Mouse (Mus musculus) forebrain, embryonic 16.5 days (tissue): ENCODE data around the gene Isg20. TPM values are rescaled to one million over a fixed set of nuclear protein-coding genes. Genes with fewer than 3 reads are reported as not detected.

ENCODE experiments used
- ATAC-seq: fragments of 200-750 bp; cut with Nextera tagmentation; 2 replicates; pipeline ENCODE4 v1.8.0; 2017; ENCODE audit warnings: mild to moderate bottlenecking, moderate library complexity
- H3K27ac ChIP-seq: fragments of 300-500 bp; sonication (generic); 2 replicates; pipeline ENCODE4 v1.5.1; 2014; ENCODE audit warnings: low read length, control low read depth
- H3K27me3 ChIP-seq: fragments of 300-500 bp; sonication (generic); replicated peaks from 2 replicates; pipeline ENCODE4 v1.6.1; 2014; ENCODE audit warnings: low read length; ENCODE audit not compliant: control insufficient read depth, insufficient read depth
- H3K36me3 ChIP-seq: fragments of 300-500 bp; sonication (generic); 2 replicates; pipeline ENCODE4 v1.6.1; 2014; ENCODE audit not compliant: control insufficient read depth, insufficient read depth
- H3K4me1 ChIP-seq: fragments of 300-500 bp; sonication (generic); replicated peaks from 2 replicates; pipeline ENCODE4 v1.6.1; 2014; ENCODE audit warnings: low read length; ENCODE audit not compliant: control insufficient read depth, insufficient read depth
- H3K4me2 ChIP-seq: fragments of 300-500 bp; sonication (generic); 2 replicates; pipeline ENCODE4 v1.6.1; 2014; ENCODE audit warnings: mild to moderate bottlenecking, low read length, control low read depth
- H3K4me3 ChIP-seq: fragments of 300-500 bp; sonication (generic); replicated peaks from 2 replicates; pipeline ENCODE4 v1.5.1; 2014; ENCODE audit warnings: mild to moderate bottlenecking, low read length, control low read depth
- H3K9ac ChIP-seq: fragments of 300-500 bp; sonication (generic); replicated peaks from 2 replicates; pipeline ENCODE4 v1.6.1; 2014; ENCODE audit warnings: low read depth, low read length, control low read depth
- H3K9me3 ChIP-seq: fragments of 300-500 bp; sonication (generic); 2 replicates; pipeline ENCODE4 v1.6.1; 2016; ENCODE audit warnings: low read length; ENCODE audit not compliant: control insufficient read depth
- WGBS: fragments of 180-500 bp; shearing (Covaris S2); extraction: QIAGEN DNeasy Blood & Tissue Kit; methylation state at CpG from one replicate; pipeline ENCODE4 v1.1.7; 2014; 5-methylcytosine and 5-hydroxymethylcytosine counted together
- polyA plus RNA-seq: library from polyadenylated mRNA; unstranded; fragments of >200 nt; fragmentation: Nextera tagmentation; extraction: Ambion mirVana; gene quantifications from 2 replicates; pipeline ENCODE4 v1.2.1, GENCODE M21; 2015

The Isg20 gene
- polyA plus RNA-seq, 1 experiment from 2014 or later = 2.0 TPM

GRCm38 (mm10) chr7:78895653-78896333 lies 17.4 kb upstream of the Isg20 start, which contains the start of gene Aen:
Gene Aen, plus strand, starts transcription at chr7:78895854.
- Histone ChIP-seq H3K4me2 (peak within 1 kb of the TSS; percentile 74), H3K9ac (peak within 1 kb of the TSS; percentile 66), H3K4me1 (peaks cover 18% of the 10 kb centered on the region), H3K9me3 (no peaks in the 10 kb centered on the region), H3K27me3 (no peaks in the 10 kb centered on the region), H3K36me3 (no peaks in the 10 kb centered on the region), H3K27ac (no peak within 1 kb of the TSS; the same call in 1 of the 2 replicates), H3K4me3 (peak within 1 kb of the TSS; percentile 78)
- WGBS = under 1% methylated on average over 53 of the region's 53 CpGs
- peak; percentile 98 for ATAC-seq

DNA sequence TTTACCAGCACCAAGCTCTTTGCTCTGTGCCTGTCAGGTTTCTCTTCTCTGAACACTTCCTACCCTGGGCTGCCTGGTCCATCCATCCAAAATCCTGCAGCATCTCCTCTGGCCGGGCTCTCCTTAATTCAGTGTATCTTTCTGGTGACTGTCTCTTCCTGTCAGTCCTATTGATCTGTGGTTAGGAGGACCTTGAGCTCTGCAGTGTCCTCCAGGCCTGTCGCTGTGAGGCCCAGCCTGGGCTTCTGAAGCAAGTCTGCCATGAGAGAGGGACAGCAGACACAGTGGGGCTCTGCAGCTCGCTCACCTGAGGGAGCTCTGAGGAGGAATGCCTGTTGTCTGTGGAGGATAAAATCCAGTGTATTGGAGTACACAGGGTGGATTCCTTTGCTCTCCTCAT lies 15.7 kb upstream of the Isg20 start:
- WGBS = 94% methylated on average over 3 of the region's 3 CpGs
- H3K9me3 ChIP-seq = no peaks in the 10 kb centered on the region
- no peaks in the 10 kb centered on the region for H3K27me3 ChIP-seq
- peaks cover 18% of the 10 kb centered on the region for H3K4me1 ChIP-seq
- no peak overlapping the region for H3K4me3 ChIP-seq
- H3K9ac ChIP-seq = no peak overlapping the region
- peaks cover 5% of the 10 kb centered on the region; the same call in 1 of the 2 replicates for H3K36me3 ChIP-seq
- H3K4me2 ChIP-seq = no peak overlapping the region
- no peak for ATAC-seq
- no peak overlapping the region for H3K27ac ChIP-seq

DNA sequence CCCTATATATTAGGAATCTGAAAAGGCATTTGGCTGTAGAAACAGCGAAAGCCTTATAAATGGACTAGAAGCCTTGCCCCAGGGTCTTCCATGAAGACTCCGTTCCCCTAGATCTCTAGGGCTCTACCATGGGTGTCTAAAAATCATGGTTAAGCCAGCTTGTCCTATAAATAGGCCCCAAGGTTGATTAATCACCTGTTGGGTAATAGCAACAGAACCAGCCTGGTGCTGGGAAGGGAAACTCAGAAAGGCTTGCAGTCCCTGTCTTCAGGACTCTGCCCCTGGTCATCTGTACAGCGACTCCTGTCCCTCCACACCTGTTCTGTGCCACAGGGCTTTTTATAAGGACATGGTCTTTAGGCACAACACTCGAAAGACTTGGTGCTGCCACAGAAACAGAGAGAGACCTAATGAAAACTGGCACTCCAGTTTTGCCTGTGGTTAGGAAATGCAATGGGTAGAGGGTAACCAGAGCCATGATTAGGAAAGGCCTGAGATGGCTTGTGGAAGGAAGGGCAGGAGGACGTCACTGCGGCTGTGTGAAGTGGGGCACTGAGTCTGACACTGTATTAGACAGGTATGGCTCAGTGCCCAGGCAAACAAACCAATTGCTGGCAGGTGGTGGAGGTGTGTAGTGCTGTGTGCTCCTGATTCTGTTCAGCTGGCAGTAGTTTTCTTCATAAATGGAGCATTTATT lies 9.9 kb upstream of the Isg20 start:
- Histone ChIP-seq H3K9ac (no peak overlapping the region), H3K36me3 (peaks cover 19% of the 10 kb centered on the region), H3K4me1 (no peaks in the 10 kb centered on the region), H3K4me3 (no peak overlapping the region), H3K27ac (no peak overlapping the region), H3K4me2 (no peak overlapping the region), H3K27me3 (no peaks in the 10 kb centered on the region), H3K9me3 (no peaks in the 10 kb centered on the region)
- ATAC-seq = no peak
- 90% methylated on average over 6 of the region's 6 CpGs for WGBS

GRCm38 (mm10) chr7:78904175-78904574 lies 9.0 kb upstream of the Isg20 start:
- Histone ChIP-seq H3K4me2 (no peak overlapping the region), H3K27me3 (no peaks in the 10 kb centered on the region), H3K4me3 (no peak overlapping the region), H3K4me1 (no peaks in the 10 kb centered on the region), H3K36me3 (peaks cover 19% of the 10 kb centered on the region), H3K9me3 (no peaks in the 10 kb centered on the region), H3K27ac (no peak overlapping the region), H3K9ac (no peak overlapping the region)
- ATAC-seq = no peak
- 94% methylated on average over 2 of the region's 2 CpGs for WGBS

DNA sequence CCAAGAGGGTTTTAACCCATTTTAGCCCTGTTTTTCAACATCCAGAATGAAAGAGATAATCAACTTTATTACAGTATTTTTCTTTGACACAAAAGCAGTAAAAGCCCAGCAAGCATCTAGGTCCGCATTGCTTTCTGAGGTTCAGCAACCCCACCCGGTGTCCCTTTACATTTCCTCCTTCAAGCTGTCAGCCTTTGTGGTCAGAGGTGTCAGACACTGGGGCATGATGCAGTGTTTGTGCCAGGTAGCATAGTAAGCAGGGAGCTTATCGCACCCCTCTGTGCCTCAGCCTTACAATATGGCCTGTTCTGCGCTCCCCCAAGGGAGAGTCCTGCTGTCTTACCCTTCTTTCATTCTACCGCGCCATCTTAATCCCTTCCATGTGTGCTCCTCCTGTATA lies 4.2 kb upstream of the Isg20 start:
- ATAC-seq = no peak
- Histone ChIP-seq H3K4me1 (peaks cover 12% of the 10 kb centered on the region), H3K4me3 (no peak overlapping the region), H3K9me3 (no peaks in the 10 kb centered on the region), H3K27ac (no peak overlapping the region), H3K27me3 (no peaks in the 10 kb centered on the region), H3K4me2 (no peak overlapping the region), H3K9ac (no peak overlapping the region), H3K36me3 (peaks cover 13% of the 10 kb centered on the region)
- WGBS = 84% methylated on average over 6 of the region's 6 CpGs

- no peak overlapping the region for H3K4me2 ChIP-seq
- H3K4me3 ChIP-seq = no peak overlapping the region
- 38% methylated on average over 6 of the region's 6 CpGs for WGBS
- H3K36me3 ChIP-seq = peaks cover 5% of the 10 kb centered on the region; the same call in 1 of the 2 replicates
- ATAC-seq = no peak
- H3K27me3 ChIP-seq = no peaks in the 10 kb centered on the region
- H3K9ac ChIP-seq = no peak overlapping the region
- peaks cover 15% of the 10 kb centered on the region for H3K4me1 ChIP-seq
- no peak overlapping the region for H3K27ac ChIP-seq
- no peaks in the 10 kb centered on the region for H3K9me3 ChIP-seq
Measured at GRCm38 (mm10) chr7:78910336-78911098, 2.7 kb upstream of the Isg20 start.

- peaks cover 15% of the 10 kb centered on the region for H3K4me1 ChIP-seq
- H3K27me3 ChIP-seq = no peaks in the 10 kb centered on the region
- no peak overlapping the region for H3K9ac ChIP-seq
- no peak for ATAC-seq
- WGBS = 94% methylated on average over 4 of the region's 4 CpGs
- H3K4me2 ChIP-seq = no peak overlapping the region
- H3K27ac ChIP-seq = no peak overlapping the region
- no peaks in the 10 kb centered on the region for H3K9me3 ChIP-seq
- H3K36me3 ChIP-seq = peaks cover 5% of the 10 kb centered on the region; the same call in 1 of the 2 replicates
- no peak overlapping the region for H3K4me3 ChIP-seq
Measured at GRCm38 (mm10) chr7:78911209-78911608, 2.0 kb upstream of the Isg20 start.

DNA sequence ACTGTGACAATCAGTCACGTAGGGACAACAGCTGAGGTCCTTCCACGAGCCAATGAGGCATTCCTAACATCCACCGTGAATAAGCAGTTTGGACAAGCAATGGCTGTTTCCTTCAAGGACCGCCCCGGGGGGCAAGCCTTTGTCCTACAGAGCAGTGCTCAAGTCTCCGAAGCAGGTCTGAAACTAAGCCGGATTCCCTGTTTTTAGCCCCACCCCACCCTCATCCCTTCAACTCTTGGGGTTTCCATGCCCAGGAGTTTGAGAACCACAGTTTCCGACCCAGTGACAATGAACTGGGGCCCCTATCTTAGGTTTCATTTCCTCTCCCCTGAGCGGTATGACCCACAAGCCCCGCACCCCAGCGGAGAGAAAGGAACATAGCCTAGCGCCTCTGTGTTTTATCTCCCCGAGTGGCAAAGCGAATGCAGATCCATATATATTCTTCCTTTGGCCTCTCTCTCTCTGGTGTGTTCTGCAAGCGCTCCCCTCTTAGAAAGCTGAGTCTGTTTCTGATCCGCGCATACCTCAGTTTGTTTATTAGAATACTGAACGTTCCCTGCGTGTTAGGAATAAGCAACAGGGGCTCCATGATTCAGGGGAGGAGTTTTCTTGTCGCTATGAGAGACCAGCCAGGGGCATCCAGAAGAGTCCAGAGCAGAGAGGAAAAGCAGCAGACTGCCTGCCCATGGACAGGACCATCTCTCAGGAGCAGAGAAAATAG lies 811 bp upstream of the Isg20 start:
- H3K4me2 ChIP-seq = peak overlapping the region; percentile 41
- peaks cover 15% of the 10 kb centered on the region for H3K4me1 ChIP-seq
- no peaks in the 10 kb centered on the region for H3K36me3 ChIP-seq
- WGBS = 11% methylated on average over 20 of the region's 20 CpGs
- no peak overlapping the region for H3K9ac ChIP-seq
- 0 out of 2 replicates have a peak overlapping the region, but pooled peaks have one; percentile 6 for H3K4me3 ChIP-seq
- no peaks in the 10 kb centered on the region for H3K9me3 ChIP-seq
- peak; percentile 37; the same call in 1 of the 2 replicates for ATAC-seq
- H3K27me3 ChIP-seq = no peaks in the 10 kb centered on the region
- H3K27ac ChIP-seq = no peak overlapping the region
